Mouse (Mus musculus) liver, adult 2 months (tissue): ENCODE measurements at regions not wholly inside any gene's neighbourhood (a gene's known extent, or its start where the extent isn't known, plus 50 kb on each side); places are given as distances from the start of the nearest gene placed in this dataset.

Source experiments
- DNase-seq: peaks from one replicate; pipeline ENCODE4 v3.0.0-alpha.2; 2011; ENCODE audit warnings: low read depth, low spot score; ENCODE audit errors: extremely low read depth
- H3K27ac ChIP-seq: fragments of 200-500 bp; replicated peaks from 2 replicates; pipeline ENCODE4 v1.5.1; 2012; ENCODE audit warnings: low read depth, mild to moderate bottlenecking, control low read depth, inconsistent platforms, low read length; ENCODE audit not compliant: insufficient read depth
- H3K27me3 ChIP-seq: fragments of 200-500 bp; 2 replicates; pipeline ENCODE4 v1.6.1; 2012; ENCODE audit warnings: mild to moderate bottlenecking, moderate library complexity, low read length, inconsistent platforms; ENCODE audit not compliant: control insufficient read depth, insufficient read depth
- H3K36me3 ChIP-seq: fragments of 200-500 bp; 2 replicates; pipeline ENCODE4 v1.6.1; 2012; ENCODE audit warnings: low read length, inconsistent platforms; ENCODE audit not compliant: control insufficient read depth, insufficient read depth
- H3K4me1 ChIP-seq: fragments of 200-500 bp; 2 replicates; pipeline ENCODE4 v1.6.1; 2011; ENCODE audit warnings: low read length; ENCODE audit not compliant: control insufficient read depth, insufficient read depth
- H3K4me3 ChIP-seq: fragments of 200-500 bp; 2 replicates; pipeline ENCODE4 v1.5.1; 2011; ENCODE audit warnings: low read depth, mild to moderate bottlenecking, control low read depth, low read length, moderate library complexity; ENCODE audit not compliant: insufficient read depth
- H3K79me2 ChIP-seq: fragments of 200-500 bp; 2 replicates; pipeline ENCODE4 v1.6.1; 2012; ENCODE audit warnings: inconsistent platforms, mild to moderate bottlenecking, low read length, moderate library complexity; ENCODE audit not compliant: control insufficient read depth, insufficient read depth
- H3K9ac ChIP-seq: fragments of 200-500 bp; 2 replicates; pipeline ENCODE4 v1.6.1; 2012; ENCODE audit warnings: low read depth, mild to moderate bottlenecking, control low read depth, inconsistent platforms, low read length
- CTCF ChIP-seq: fragments of 200-500 bp; IDR thresholded peaks from 2 replicates; pipeline ENCODE4 v1.5.1; 2011; ENCODE audit warnings: low read depth, low read length, control low read depth
- POLR2A ChIP-seq: fragments of 200-500 bp; IDR thresholded peaks from 2 replicates; pipeline ENCODE4 v1.6.1; 2011; ENCODE audit warnings: low read length, control low read depth; ENCODE audit not compliant: insufficient read depth; ENCODE audit errors: extremely low read depth
- WGBS: fragments of 180-500 bp; shearing (Covaris S2); methylation state at CpG from one replicate; pipeline ENCODE4 v1.1.7; 2018; 5-methylcytosine and 5-hydroxymethylcytosine counted together

DNA sequence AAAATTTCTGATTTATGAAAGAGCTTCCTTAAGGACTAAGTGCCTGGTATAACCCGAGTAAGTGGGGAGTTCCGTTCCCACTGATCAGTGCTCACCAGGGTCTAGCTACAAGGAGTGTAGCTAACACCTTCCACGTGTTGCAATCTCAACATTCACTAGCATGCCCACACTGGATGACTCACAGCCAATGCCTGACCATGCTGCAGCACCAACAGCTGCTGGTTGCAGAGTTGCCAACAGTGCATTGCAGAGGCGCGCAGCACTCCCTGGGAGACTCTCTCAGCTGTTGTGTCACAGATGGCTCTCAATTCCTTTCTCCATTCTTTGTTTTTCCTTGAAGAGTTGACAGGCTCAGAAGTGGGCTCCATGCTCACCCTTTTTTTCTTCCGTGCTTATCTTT, 787.5 kb upstream of the Tenm3 start:
- no peak for DNase-seq
- Histone ChIP-seq H3K27me3 (no peaks in the 10 kb centered on the region), H3K36me3 (no peaks in the 10 kb centered on the region), H3K27ac (no peak overlapping the region), H3K4me3 (no peak overlapping the region), H3K4me1 (no peaks in the 10 kb centered on the region), H3K79me2 (no peaks in the 10 kb centered on the region), H3K9ac (no peak overlapping the region)
- TF ChIP-seq POLR2A: no peak
- no peak for TF ChIP-seq CTCF
- WGBS: 75% methylated on average over 6 of the region's 6 CpGs

DNA sequence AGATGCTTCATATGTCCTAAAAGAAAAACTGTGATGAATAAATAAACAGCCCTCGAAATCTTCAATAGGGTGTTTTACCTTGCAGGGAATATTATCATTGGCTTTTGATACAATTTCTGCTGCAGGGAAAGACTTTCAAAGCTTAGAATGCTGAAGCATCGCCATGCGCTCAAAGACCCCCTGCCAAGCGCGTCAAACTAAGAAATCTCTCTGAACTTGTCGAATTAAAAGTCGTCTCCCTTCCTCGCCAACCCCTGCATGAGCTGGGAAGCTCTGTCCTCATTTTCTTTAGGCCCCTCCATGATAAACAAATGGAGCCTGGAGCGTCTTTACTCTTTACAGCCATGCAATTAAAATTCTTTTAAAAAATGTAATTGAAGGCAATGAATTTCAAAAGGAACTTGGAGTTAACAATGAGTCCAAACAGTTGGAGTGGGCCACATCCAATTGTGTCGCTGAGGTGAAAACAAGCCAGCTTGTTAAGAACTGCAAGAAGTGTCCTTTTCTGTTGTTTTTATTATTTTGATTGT, 784.3 kb upstream of the Tenm3 start:
- WGBS: 41% methylated on average over 10 of the region's 10 CpGs

DNA sequence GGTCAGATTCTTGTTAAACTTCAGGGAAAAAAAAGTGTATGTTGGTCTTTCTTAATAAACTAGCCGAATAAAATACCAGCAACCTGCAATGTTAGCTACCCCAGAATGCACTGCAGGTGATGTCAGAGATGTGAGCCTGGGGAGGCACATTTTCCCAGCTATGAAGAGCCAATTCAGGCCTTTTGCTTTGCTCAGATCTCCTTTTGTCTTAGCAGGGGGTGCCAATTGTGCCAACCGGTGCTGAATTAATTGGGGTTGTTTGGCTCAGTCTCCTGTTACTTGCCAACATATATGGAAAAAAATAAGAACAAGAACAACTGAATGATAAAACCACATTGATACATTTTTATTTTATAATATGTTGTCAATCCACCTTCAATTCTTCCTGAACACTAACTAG, 751.8 kb upstream of the Tenm3 start:
- WGBS: 75% methylated on average over 2 of the region's 2 CpGs
- TF ChIP-seq POLR2A (no peak), CTCF (no peak)
- no peak overlapping the region for H3K27ac ChIP-seq
- no peaks in the 10 kb centered on the region for H3K4me1 ChIP-seq
- no peak for DNase-seq
- no peaks in the 10 kb centered on the region for H3K79me2 ChIP-seq
- no peaks in the 10 kb centered on the region for H3K36me3 ChIP-seq
- H3K9ac ChIP-seq: no peak overlapping the region
- H3K4me3 ChIP-seq: no peak overlapping the region
- no peaks in the 10 kb centered on the region for H3K27me3 ChIP-seq

More for the DNA sequence above, 784.3 kb upstream of the Tenm3 start:
- H3K4me1 ChIP-seq: no peaks in the 10 kb centered on the region
- TF ChIP-seq POLR2A: no peak
- no peak for TF ChIP-seq CTCF
- no peak overlapping the region for H3K27ac ChIP-seq
- H3K79me2 ChIP-seq: no peaks in the 10 kb centered on the region
- no peaks in the 10 kb centered on the region for H3K27me3 ChIP-seq
- no peak overlapping the region for H3K9ac ChIP-seq
- no peak for DNase-seq
- no peaks in the 10 kb centered on the region for H3K36me3 ChIP-seq
- no peak overlapping the region for H3K4me3 ChIP-seq

DNA sequence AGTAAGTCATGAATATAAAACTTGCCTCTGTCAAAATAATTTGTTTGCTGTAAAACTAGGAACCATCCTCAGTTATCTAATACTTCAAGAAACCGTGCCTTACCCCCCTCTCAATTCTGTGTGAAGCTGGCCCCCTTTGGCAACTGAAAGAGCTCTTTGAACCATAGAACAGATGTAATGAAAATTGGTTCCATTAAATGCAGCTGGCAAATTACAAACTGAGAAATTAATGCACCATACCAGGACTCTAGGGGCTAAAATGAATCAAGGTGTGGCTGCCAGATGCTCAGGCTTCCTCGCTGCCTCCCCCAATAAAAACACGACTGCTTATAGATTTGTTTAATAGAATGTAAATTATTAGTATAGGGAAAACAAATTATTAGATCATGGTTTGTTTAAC, 723.7 kb upstream of the Tenm3 start:
- no peaks in the 10 kb centered on the region for H3K79me2 ChIP-seq
- H3K9ac ChIP-seq: no peak overlapping the region
- whole genome bisulfite sequencing: 63% methylated on average over 3 of the region's 3 CpGs
- no peak overlapping the region for H3K4me3 ChIP-seq
- no peak overlapping the region for H3K27ac ChIP-seq
- DNase-seq: no peak
- no peaks in the 10 kb centered on the region for H3K27me3 ChIP-seq
- no peaks in the 10 kb centered on the region for H3K4me1 ChIP-seq
- no peaks in the 10 kb centered on the region for H3K36me3 ChIP-seq
- no peak for TF ChIP-seq CTCF
- TF ChIP-seq POLR2A: no peak

- no peak overlapping the region for H3K27ac ChIP-seq
- 93% methylated on average over 5 of the region's 5 CpGs for WGBS
- DNase-seq: no peak
- TF ChIP-seq POLR2A: no peak
- TF ChIP-seq CTCF: no peak
- no peak overlapping the region for H3K9ac ChIP-seq
- no peaks in the 10 kb centered on the region for H3K27me3 ChIP-seq
- no peaks in the 10 kb centered on the region for H3K36me3 ChIP-seq
- H3K79me2 ChIP-seq: no peaks in the 10 kb centered on the region
- H3K4me1 ChIP-seq: no peaks in the 10 kb centered on the region
- no peak overlapping the region for H3K4me3 ChIP-seq
Observed at GRCm38 (mm10) chr8:49563499-49564279, 719.9 kb upstream of the Tenm3 start.

DNA sequence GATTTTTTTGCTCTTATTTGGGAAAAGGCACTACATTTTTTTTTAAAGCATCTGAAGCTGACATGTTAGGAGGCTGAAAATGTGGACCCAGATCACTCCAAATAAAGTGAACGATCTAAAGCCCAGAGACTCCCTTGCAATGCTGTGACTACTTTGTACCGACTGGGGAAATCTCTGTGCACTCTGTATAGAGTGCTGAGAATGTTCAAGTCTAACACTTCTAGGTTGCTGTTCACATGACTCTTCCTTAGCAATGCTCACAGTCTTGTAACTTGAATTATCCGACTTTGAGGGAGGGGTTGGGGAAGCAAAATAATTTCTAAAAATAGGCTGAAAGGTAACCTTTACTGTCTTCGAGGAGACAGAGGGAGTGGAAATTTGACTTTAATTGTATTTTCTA, 719.2 kb upstream of the Tenm3 start:
- H3K79me2 ChIP-seq: no peaks in the 10 kb centered on the region
- no peak overlapping the region for H3K27ac ChIP-seq
- H3K27me3 ChIP-seq: no peaks in the 10 kb centered on the region
- DNase-seq: no peak
- 74% methylated on average over 4 of the region's 4 CpGs for WGBS
- H3K36me3 ChIP-seq: no peaks in the 10 kb centered on the region
- no peak overlapping the region for H3K4me3 ChIP-seq
- no peak overlapping the region for H3K9ac ChIP-seq
- no peaks in the 10 kb centered on the region for H3K4me1 ChIP-seq
- TF ChIP-seq POLR2A: no peak
- no peak for TF ChIP-seq CTCF
